Mouse (Mus musculus) neutrophil, adult 5-6 weeks (primary cell): ENCODE data around the gene Rnf123. TPM values are rescaled to one million over a fixed set of nuclear protein-coding genes. Genes with fewer than 3 reads are reported as not detected.
A peak's percentile ranks its signal among the peaks of the same experiment; 100 is the strongest.

Experiments used
- ATAC-seq: fragments of 151-379, 151-347 bp; 2 replicates; pipeline ENCODE4 v1.8.0; 2017; ENCODE audit warnings: mild to moderate bottlenecking, moderate TSS enrichment; ENCODE audit not compliant: insufficient number of reproducible peaks, poor library complexity, low FRiP score, severe bottlenecking; ENCODE audit errors: extremely low read depth
- total RNA-seq: library from RNA; stranded (forward); fragments of 200-1000 nt; gene quantifications from 2 replicates; pipeline ENCODE4 v1.2.3, GENCODE M21; 2017

Gene Rnf123
- total RNA-seq, 1 experiment from 2014 or later = 90.3 TPM

DNA sequence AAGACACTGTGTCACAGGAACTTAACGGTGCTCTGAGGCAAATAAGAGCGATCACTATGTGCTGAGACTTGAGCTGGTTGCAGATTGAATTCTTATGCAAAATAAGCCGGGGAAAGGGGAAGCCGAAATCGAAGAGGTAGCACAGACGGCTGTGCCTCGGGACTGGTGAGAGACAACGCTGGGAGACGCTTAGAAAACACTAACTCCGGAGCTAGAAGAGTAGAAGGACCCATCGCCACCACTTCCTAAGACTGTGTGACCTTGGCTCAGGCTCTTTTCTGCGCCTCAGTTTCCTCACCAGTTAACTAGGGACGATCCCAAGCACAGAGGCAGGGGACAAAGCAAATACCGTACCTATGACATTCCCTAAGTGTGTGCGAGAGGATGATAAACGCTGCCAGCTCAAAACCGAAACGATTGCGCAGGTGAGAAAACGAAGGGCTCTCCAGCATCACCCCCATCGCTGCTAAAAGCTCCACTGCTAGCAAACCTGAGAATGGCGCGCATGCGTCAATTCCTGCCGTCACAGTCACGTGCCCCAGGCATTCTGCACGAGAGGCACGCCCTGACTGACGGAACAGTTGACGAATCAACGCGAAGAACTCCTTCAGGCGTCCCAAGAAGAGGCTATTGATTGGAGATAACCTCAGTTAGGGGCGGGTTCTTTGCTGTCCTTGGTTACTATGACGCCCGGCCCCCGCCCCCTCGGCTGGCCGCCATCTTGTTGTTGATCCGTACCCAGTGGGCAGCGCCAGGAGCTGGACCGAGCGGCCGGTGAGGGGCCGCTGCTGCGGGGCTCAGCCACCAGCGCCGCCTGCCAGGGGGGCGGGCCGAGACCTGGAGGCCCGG, 81.0 kb downstream of the Rnf123 start, which contains the start of gene Ip6k1:
Ip6k1 (plus strand) TSS at position 580 of the 849 bp plus-strand sequence.
- ATAC-seq = peak; percentile 98

Other genes starting within 250 kb of the Rnf123 start
- 178 and 218 TPM in 2 replicates for gene Rbm6, start 210.1 kb downstream of the Rnf123 start, total RNA-seq
- gene Mon1a, start 195.2 kb downstream of the Rnf123 start, total RNA-seq = 18.4 and 20.3 TPM in 2 replicates
- 0.25 and 3.0 TPM in 2 replicates for gene Mst1r, start 176.5 kb downstream of the Rnf123 start, total RNA-seq
- gene Actl11, start 154.9 kb downstream of the Rnf123 start, total RNA-seq = not detected in 2 replicates
- gene Camkv, start 147.7 kb downstream of the Rnf123 start, total RNA-seq = not detected in 2 replicates
- gene Traip, start 133.2 kb downstream of the Rnf123 start, total RNA-seq = 1.9 and 5.3 TPM in 2 replicates
- 177 and 211 TPM in 2 replicates for gene Uba7, start 107.8 kb downstream of the Rnf123 start, total RNA-seq
- not detected in 2 replicates for gene Gm20661, start 100.3 kb downstream of the Rnf123 start, total RNA-seq
- gene Inka1, start 97.5 kb downstream of the Rnf123 start, total RNA-seq = 2.9 and 4.2 TPM in 2 replicates
- gene Cdhr4, start 90.8 kb downstream of the Rnf123 start, total RNA-seq = 0.98 TPM in 1 of 2 replicates, not detected in the other
- gene Gm20662, start 87.0 kb downstream of the Rnf123 start, total RNA-seq = 4.9 TPM in 1 of 2 replicates, not detected in the other
- 230 and 268 TPM in 2 replicates for gene Ip6k1, start 80.8 kb downstream of the Rnf123 start, total RNA-seq
- 11.2 and 13.1 TPM in 2 replicates for gene Gmppb, start 34.1 kb downstream of the Rnf123 start, total RNA-seq
- gene Amigo3, start 30.2 kb downstream of the Rnf123 start, total RNA-seq = 3.6 and 4.5 TPM in 2 replicates
- gene Mst1, start 2.9 kb downstream of the Rnf123 start, total RNA-seq = not detected in 2 replicates
- 74.5 and 116 TPM in 2 replicates for gene Apeh, start 11.3 kb upstream of the Rnf123 start, total RNA-seq
- gene Bsn, start 107.0 kb upstream of the Rnf123 start, total RNA-seq = 0.12 and 0.23 TPM in 2 replicates
- 12.2 and 13.9 TPM in 2 replicates for gene Dag1, start 180.6 kb upstream of the Rnf123 start, total RNA-seq
- 4.3 and 4.4 TPM in 2 replicates for gene Nicn1, start 207.1 kb upstream of the Rnf123 start, total RNA-seq
- gene Amt, start 213.5 kb upstream of the Rnf123 start, total RNA-seq = 5.6 and 7.8 TPM in 2 replicates
- gene Rhoa, start 222.8 kb upstream of the Rnf123 start, total RNA-seq = 487 and 547 TPM in 2 replicates
- gene Tcta, start 222.8 kb upstream of the Rnf123 start, total RNA-seq = 17.4 and 23.4 TPM in 2 replicates